Mouse (Mus musculus): ENCODE measurements around the gene Myh7. TPM values are rescaled to one million over a fixed set of nuclear protein-coding genes. Genes with fewer than 3 reads are reported as not detected.
A peak's percentile ranks its signal among the peaks of the same experiment; 100 is the strongest.

Gene Myh7
- polyA plus RNA-seq, 1 experiment = 13.3 TPM

- DNase-seq = no peak
- WGBS = 89% methylated on average over 15 of the region's 15 CpGs
Measured at GRCm38 (mm10) chr14:55023011-55023410, 28.6 kb upstream of the Myh7 start.

GRCm38 (mm10) chr14:55020394-55020793, 26.0 kb upstream of the Myh7 start:
- TF ChIP-seq CTCF (IDR thresholded peaks at IDR 0.05; ENCODE audit: insufficient read depth, low read length) = no peak
- TF ChIP-seq POLR2A (IDR thresholded peaks at IDR 0.05; ENCODE audit: borderline replicate concordance, extremely low read depth, low read depth, low read length) = no peak
- H3K4me3 ChIP-seq (replicated peaks; ENCODE audit: extremely low read depth, low read depth, low read length) = no peak overlapping the region
- 89% methylated on average over 9 of the region's 9 CpGs for WGBS
- no peak for DNase-seq
- no peaks in the 10 kb centered on the region; the same call in 1 of the 2 replicates for H3K4me1 ChIP-seq (ENCODE audit: control insufficient read depth, insufficient read depth, low read length)

More at GRCm38 (mm10) chr14:55023011-55023410, 28.6 kb upstream of the Myh7 start:
- TF ChIP-seq CTCF (IDR thresholded peaks at IDR 0.05; ENCODE audit: insufficient read depth, low read length) (no peak), POLR2A (IDR thresholded peaks at IDR 0.05; ENCODE audit: borderline replicate concordance, extremely low read depth, low read depth, low read length) (no peak)
- no peak overlapping the region for H3K4me3 ChIP-seq (replicated peaks; ENCODE audit: extremely low read depth, low read depth, low read length)
- H3K4me1 ChIP-seq (ENCODE audit: control insufficient read depth, insufficient read depth, low read length) = no peaks in the 10 kb centered on the region

- Histone ChIP-seq H3K4me1 (ENCODE audit: control insufficient read depth, insufficient read depth, low read length) (no peaks in the 10 kb centered on the region; the same call in 1 of the 2 replicates), H3K4me3 (replicated peaks; ENCODE audit: extremely low read depth, low read depth, low read length) (no peak overlapping the region)
- 84% methylated on average over 16 of the region's 16 CpGs for WGBS
- TF ChIP-seq CTCF (IDR thresholded peaks at IDR 0.05; ENCODE audit: insufficient read depth, low read length) = no peak
- no peak for TF ChIP-seq POLR2A (IDR thresholded peaks at IDR 0.05; ENCODE audit: borderline replicate concordance, extremely low read depth, low read depth, low read length)
- DNase-seq = no peak
Measured at GRCm38 (mm10) chr14:55016876-55017275, 22.4 kb upstream of the Myh7 start.

- under 1% methylated on average over 17 of the region's 17 CpGs for WGBS
- TF ChIP-seq POLR2A (IDR thresholded peaks at IDR 0.05; ENCODE audit: borderline replicate concordance, extremely low read depth, low read depth, low read length) (no peak), CTCF (IDR thresholded peaks at IDR 0.05; ENCODE audit: insufficient read depth, low read length) (no peak)
- Histone ChIP-seq H3K4me1 (ENCODE audit: control insufficient read depth, insufficient read depth, low read length) (no peaks in the 10 kb centered on the region; the same call in 1 of the 2 replicates), H3K4me3 (replicated peaks; ENCODE audit: extremely low read depth, low read depth, low read length) (peak overlapping the region; percentile 98)
- DNase-seq = no peak
Measured at GRCm38 (mm10) chr14:55015767-55016111, 21.3 kb upstream of the Myh7 start.

- under 1% methylated on average over 36 of the region's 36 CpGs for WGBS
- TF ChIP-seq CTCF (IDR thresholded peaks at IDR 0.05; ENCODE audit: insufficient read depth, low read length) = peak; percentile 74
- TF ChIP-seq POLR2A (IDR thresholded peaks at IDR 0.05; ENCODE audit: borderline replicate concordance, extremely low read depth, low read depth, low read length) = peak; percentile 87
- DNase-seq = peak; percentile 98
Measured at GRCm38 (mm10) chr14:55014991-55015766, 20.8 kb upstream of the Myh7 start, which contains the start of gene Ngdn. Gene Ngdn, plus strand, starts transcription at chr14:55015454.

GRCm38 (mm10) chr14:55014591-55014990, 20.2 kb upstream of the Myh7 start:
- no peak for DNase-seq
- TF ChIP-seq POLR2A (IDR thresholded peaks at IDR 0.05; ENCODE audit: borderline replicate concordance, extremely low read depth, low read depth, low read length) (no peak; the same call in 1 of the 2 replicates), CTCF (IDR thresholded peaks at IDR 0.05; ENCODE audit: insufficient read depth, low read length) (no peak)
- Histone ChIP-seq H3K4me3 (replicated peaks; ENCODE audit: extremely low read depth, low read depth, low read length) (peak overlapping the region; percentile 68), H3K4me1 (ENCODE audit: control insufficient read depth, insufficient read depth, low read length) (no peaks in the 10 kb centered on the region; the same call in 1 of the 2 replicates)
- under 1% methylated on average over 27 of the region's 27 CpGs for WGBS

More at GRCm38 (mm10) chr14:55014991-55015766, 20.8 kb upstream of the Myh7 start, which contains the start of gene Ngdn:
- peak within 1 kb of the TSS; percentile 98 for H3K4me3 ChIP-seq (replicated peaks; ENCODE audit: extremely low read depth, low read depth, low read length)
- H3K4me1 ChIP-seq (ENCODE audit: control insufficient read depth, insufficient read depth, low read length) = no peaks in the 10 kb centered on the region; the same call in 1 of the 2 replicates

GRCm38 (mm10) chr14:55011116-55011515, 16.7 kb upstream of the Myh7 start:
- H3K4me3 ChIP-seq (replicated peaks; ENCODE audit: extremely low read depth, low read depth, low read length) = no peak overlapping the region
- no peak for DNase-seq
- TF ChIP-seq CTCF (IDR thresholded peaks at IDR 0.05; ENCODE audit: insufficient read depth, low read length) (no peak), POLR2A (IDR thresholded peaks at IDR 0.05; ENCODE audit: borderline replicate concordance, extremely low read depth, low read depth, low read length) (no peak)
- 70% methylated on average over 4 of the region's 4 CpGs for WGBS
- no peaks in the 10 kb centered on the region; the same call in 1 of the 2 replicates for H3K4me1 ChIP-seq (ENCODE audit: control insufficient read depth, insufficient read depth, low read length)

GRCm38 (mm10) chr14:55008417-55008816, 14.0 kb upstream of the Myh7 start:
- WGBS = 68% methylated on average over 8 of the region's 8 CpGs
- DNase-seq = no peak
- no peak overlapping the region for H3K4me3 ChIP-seq (replicated peaks; ENCODE audit: extremely low read depth, low read depth, low read length)
- TF ChIP-seq POLR2A (IDR thresholded peaks at IDR 0.05; ENCODE audit: borderline replicate concordance, extremely low read depth, low read depth, low read length) (no peak), CTCF (IDR thresholded peaks at IDR 0.05; ENCODE audit: insufficient read depth, low read length) (no peak)
- H3K4me1 ChIP-seq (ENCODE audit: control insufficient read depth, insufficient read depth, low read length) = no peaks in the 10 kb centered on the region; the same call in 1 of the 2 replicates

- H3K4me1 ChIP-seq (ENCODE audit: control insufficient read depth, insufficient read depth, low read length) = peaks cover 3% of the 10 kb centered on the region
- H3K4me3 ChIP-seq (replicated peaks; ENCODE audit: extremely low read depth, low read depth, low read length) = no peak overlapping the region
- TF ChIP-seq CTCF (IDR thresholded peaks at IDR 0.05; ENCODE audit: insufficient read depth, low read length) (no peak), POLR2A (IDR thresholded peaks at IDR 0.05; ENCODE audit: borderline replicate concordance, extremely low read depth, low read depth, low read length) (no peak)
- WGBS = 84% methylated on average over 9 of the region's 9 CpGs
- no peak for DNase-seq
Measured at GRCm38 (mm10) chr14:55007120-55007908, 12.9 kb upstream of the Myh7 start.
